In genomic region chr10:76531375-76531774, GRCm38 (mm10) we compare ENCODE assay signal across 7 mouse cellular contexts. TPM values are rescaled to one million over a fixed set of nuclear protein-coding genes. Genes with fewer than 3 reads are reported as not detected.
DNase-seq lines count a peak whose midpoint lies in the region; ATAC-seq and TF ChIP-seq lines count a peak whose summit lies in the region.

Lss (plus strand) TSS chr10:76531588.

- peak within 1 kb of the TSS; percentile 89 for H3K27ac ChIP-seq in embryonic facial prominence, embryonic 10.5 days (replicated peaks)
- peak within 1 kb of the TSS; percentile 22; the same call in 1 of the 2 replicates for H3K27ac ChIP-seq in intestine, postnatal 0 days (ENCODE audit: low read depth, low read length)
- H3K27ac ChIP-seq in midbrain, embryonic 12.5 days (replicated peaks), result peak within 1 kb of the TSS; percentile 79
- no peak within 1 kb of the TSS for H3K27ac ChIP-seq in small intestine, adult 2 months (ENCODE audit: insufficient read depth, low read depth, low read length)

- no peaks in the 10 kb centered on the region for H3K9me3 ChIP-seq in embryonic facial prominence, embryonic 10.5 days
- no peaks in the 10 kb centered on the region for H3K9me3 ChIP-seq in intestine, postnatal 0 days (ENCODE audit: control insufficient read depth)
- no peaks in the 10 kb centered on the region for H3K9me3 ChIP-seq in midbrain, embryonic 12.5 days

- TF ChIP-seq CTCF in intestine, postnatal 0 days (IDR thresholded peaks at IDR 0.05; ENCODE audit: low read depth), result peak; percentile 62
- TF ChIP-seq CTCF in small intestine, adult 2 months (IDR thresholded peaks at IDR 0.05; ENCODE audit: extremely low read depth, insufficient read length, insufficient replicate concordance, low read depth, low read length), result peak; percentile 13; the same call in 1 of the 2 replicates

- H3K4me2 ChIP-seq in intestine, postnatal 0 days (replicated peaks; ENCODE audit: low read depth), result peak within 1 kb of the TSS; percentile 90
- peak within 1 kb of the TSS; percentile 81 for H3K4me2 ChIP-seq in midbrain, embryonic 12.5 days (replicated peaks)

- ATAC-seq in intestine, postnatal 0 days, result peak; percentile 100
- peak; percentile 99 for ATAC-seq in midbrain, embryonic 12.5 days (ENCODE audit: low FRiP score, low read depth)

- intact Hi-C loops in left cerebral cortex, postnatal 4 days (cut with DNase I), result no loop called here

- H3K36me3 ChIP-seq in embryonic facial prominence, embryonic 10.5 days (replicated peaks), result peaks cover 34% of the 10 kb centered on the region
- peaks cover 20% of the 10 kb centered on the region for H3K36me3 ChIP-seq in intestine, postnatal 0 days (ENCODE audit: control insufficient read depth, insufficient read depth)
- H3K36me3 ChIP-seq in midbrain, embryonic 12.5 days, result peaks cover 32% of the 10 kb centered on the region
- peaks cover 13% of the 10 kb centered on the region for H3K36me3 ChIP-seq in small intestine, adult 2 months (ENCODE audit: control insufficient read depth, insufficient read depth, low read length)

- peak within 1 kb of the TSS; percentile 87 for H3K4me3 ChIP-seq in embryonic facial prominence, embryonic 10.5 days
- H3K4me3 ChIP-seq in intestine, postnatal 0 days (ENCODE audit: low read depth, low read length), result peak within 1 kb of the TSS; percentile 50
- peak within 1 kb of the TSS; percentile 80 for H3K4me3 ChIP-seq in midbrain, embryonic 12.5 days
- peak within 1 kb of the TSS; percentile 75 for H3K4me3 ChIP-seq in small intestine, adult 2 months (ENCODE audit: low read depth, low read length)

- TF ChIP-seq POLR2A in small intestine, adult 2 months (IDR thresholded peaks at IDR 0.05; ENCODE audit: low read depth, low read length), result peak; percentile 60

- H3K4me1 ChIP-seq in embryonic facial prominence, embryonic 10.5 days, result peaks cover 33% of the 10 kb centered on the region
- peaks cover 4% of the 10 kb centered on the region; the same call in 1 of the 2 replicates for H3K4me1 ChIP-seq in intestine, postnatal 0 days (replicated peaks; ENCODE audit: control insufficient read depth, insufficient read depth, low read length)
- peaks cover 28% of the 10 kb centered on the region for H3K4me1 ChIP-seq in midbrain, embryonic 12.5 days
- peaks cover 5% of the 10 kb centered on the region; the same call in 1 of the 2 replicates for H3K4me1 ChIP-seq in small intestine, adult 2 months (ENCODE audit: control insufficient read depth, insufficient read depth, insufficient read length, low read length)

- under 1% methylated on average over 37 of the region's 37 CpGs for WGBS in embryonic facial prominence, embryonic 10.5 days
- under 1% methylated on average over 36 of the region's 37 CpGs for WGBS in intestine, postnatal 0 days
- under 1% methylated on average over 37 of the region's 37 CpGs for WGBS in midbrain, embryonic 12.5 days
- under 1% methylated on average over 37 of the region's 37 CpGs for WGBS in small intestine, adult 2 months

- H3K9ac ChIP-seq in intestine, postnatal 0 days (ENCODE audit: low read depth, low read length), result peak within 1 kb of the TSS; percentile 54
- H3K9ac ChIP-seq in midbrain, embryonic 12.5 days (replicated peaks), result peak within 1 kb of the TSS; percentile 85

- peak; percentile 98 for DNase-seq in adrenal gland, postnatal 10 days
- peak; percentile 99 for DNase-seq in embryonic facial prominence, embryonic 10.5 days (ENCODE audit: low spot score)
- DNase-seq in gonadal fat pad, adult 2 months (ENCODE audit: low read depth), result no peak
- peak; percentile 98 for DNase-seq in left cerebral cortex, postnatal 4 days

- no peaks in the 10 kb centered on the region for H3K27me3 ChIP-seq in embryonic facial prominence, embryonic 10.5 days (replicated peaks; ENCODE audit: low read depth, poor library complexity, severe bottlenecking)
- H3K27me3 ChIP-seq in intestine, postnatal 0 days (replicated peaks; ENCODE audit: control insufficient read depth, insufficient read depth, low read length), result no peaks in the 10 kb centered on the region
- no peaks in the 10 kb centered on the region for H3K27me3 ChIP-seq in midbrain, embryonic 12.5 days
- no peaks in the 10 kb centered on the region for H3K27me3 ChIP-seq in small intestine, adult 2 months (ENCODE audit: control insufficient read depth, insufficient read depth, low read length)

RNA-seq across cellular contexts. Expression of gene Lss, which starts in this region (rescaled TPM):
- 10 to 100 TPM; 21.4 to 24.2 TPM for total RNA-seq in adrenal gland, postnatal 10 days (2021)
- polyA plus RNA-seq in embryonic facial prominence, embryonic 10.5 days (2016; fragmentation: Nextera tagmentation; extraction: Ambion mirVana), result 55.9 and 59.6 TPM in 2 replicates
- polyA plus RNA-seq in gonadal fat pad, adult 2 months (2012; rRNA removed), result 37.1 and 49.5 TPM in 2 replicates
- polyA plus RNA-seq in intestine, postnatal 0 days (2015; fragmentation: Nextera tagmentation; extraction: Ambion mirVana), result 13.7 and 15.3 TPM in 2 replicates
- total RNA-seq in left cerebral cortex, postnatal 4 days (2021), result 100 to 1,000 TPM in 1 of 2 experiments, 10 to 100 TPM in 1; 97.2 to 103 TPM
- polyA plus RNA-seq in midbrain, embryonic 12.5 days (2016; fragmentation: Nextera tagmentation; extraction: Ambion mirVana), result 58.2 and 61.2 TPM in 2 replicates
- 9.6 and 16.0 TPM in 2 replicates for polyA plus RNA-seq in small intestine, adult 2 months (2012; rRNA removed)
